Mouse (Mus musculus) CH12.LX (cell line): ENCODE data around the gene Gm10717.
"Not testable (repeated sequence)": the region's sequence is repeated elsewhere in the genome, so short reads cannot be mapped to it uniquely, and the experiment has no call there.

Experiments used
- CTCF ChIP-seq, 2 experiments: IDR thresholded peaks in 1 of 2; conservative IDR thresholded peaks in 1 of 2; 2 replicates each; pipeline ENCODE4 v1.5.1; 2011 to 2012; ENCODE audit warnings: low read depth in 2 of 2, low read length in 2 of 2, improper control_type of control experiment in 1 of 2, inconsistent platforms in 1 of 2, mild to moderate bottlenecking in 1 of 2, moderate library complexity in 1 of 2
- E2F4 ChIP-seq: IDR thresholded peaks from 2 replicates; pipeline ENCODE4 v1.6.1; 2011; ENCODE audit warnings: low read depth, low read length, improper control_type of control experiment; ENCODE audit not compliant: insufficient replicate concordance
- EP300 ChIP-seq: IDR thresholded peaks from 2 replicates; pipeline ENCODE4 v1.6.1; 2011; ENCODE audit warnings: low read length, improper control_type of control experiment

- not testable (repeated sequence) for TF ChIP-seq EP300; CTCF (conservative IDR thresholded peaks at IDR 0.05 in 1 of 2, IDR thresholded peaks at IDR 0.05 in 1 of 2; ENCODE audit: low read depth in 2 of 2, low read length in 2 of 2); E2F4
These were observed 5.1 kb upstream of the Gm10717 start for GRCm38 (mm10) chr9:3019835-3020727.
